Mouse (Mus musculus) ovary, postnatal 36 days (tissue): ENCODE measurements around the gene Lrrc26.
"Not testable (repeated sequence)": the region's sequence is repeated elsewhere in the genome, so short reads cannot be mapped to it uniquely, and the experiment has no call there.

ENCODE experiments used
- DNase-seq: peaks from one replicate; pipeline ENCODE4 v3.0.0; 2022; ENCODE audit warnings: low spot score, mixed read lengths

Lrrc26 gene

DNA sequence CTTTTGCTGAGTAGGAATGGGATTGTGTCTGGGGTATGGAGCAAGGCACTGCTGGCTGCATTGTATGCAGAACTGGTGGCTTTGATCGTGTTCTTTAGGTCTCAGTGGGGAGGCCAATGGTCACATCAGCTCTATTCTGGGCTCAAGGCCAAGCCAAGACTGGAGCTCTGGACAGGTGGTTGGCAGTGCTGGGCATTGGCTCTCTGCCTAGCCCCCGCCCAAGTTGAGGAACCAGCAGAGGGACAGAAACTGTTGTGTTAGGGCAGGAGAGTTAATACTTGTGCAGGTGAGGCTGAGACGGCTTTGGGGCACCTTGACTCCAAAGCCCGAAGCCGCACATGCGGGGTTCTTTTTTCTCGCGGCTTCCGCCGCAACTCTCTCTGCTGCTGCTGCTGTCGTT, at the start of gene Lrrc26:
Lrrc26 (plus strand) TSS at position 265 of the 400 bp plus-strand sequence.
- DNase-seq: peak; percentile 53

DNA sequence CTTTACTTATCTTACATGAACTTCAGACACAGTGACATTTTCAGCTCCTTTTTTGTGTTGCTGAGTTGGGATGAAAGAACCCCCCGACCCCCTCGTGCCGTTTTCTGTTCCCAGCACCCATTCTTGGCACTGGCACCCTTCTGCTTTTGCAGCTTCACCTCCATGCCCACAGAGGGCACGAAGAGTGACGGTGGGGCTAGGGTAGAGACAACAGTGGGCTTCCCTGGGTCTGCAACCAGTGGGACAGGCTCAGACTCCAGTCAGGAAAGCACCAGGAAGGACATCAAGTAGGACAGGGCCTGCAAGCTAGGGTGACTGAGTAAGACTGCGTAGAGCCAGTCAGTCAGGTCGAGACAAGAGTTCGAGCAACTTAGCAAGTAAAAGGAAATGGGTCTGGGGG, 49.4 kb upstream of the Lrrc26 start:
- no peak for DNase-seq

DNA sequence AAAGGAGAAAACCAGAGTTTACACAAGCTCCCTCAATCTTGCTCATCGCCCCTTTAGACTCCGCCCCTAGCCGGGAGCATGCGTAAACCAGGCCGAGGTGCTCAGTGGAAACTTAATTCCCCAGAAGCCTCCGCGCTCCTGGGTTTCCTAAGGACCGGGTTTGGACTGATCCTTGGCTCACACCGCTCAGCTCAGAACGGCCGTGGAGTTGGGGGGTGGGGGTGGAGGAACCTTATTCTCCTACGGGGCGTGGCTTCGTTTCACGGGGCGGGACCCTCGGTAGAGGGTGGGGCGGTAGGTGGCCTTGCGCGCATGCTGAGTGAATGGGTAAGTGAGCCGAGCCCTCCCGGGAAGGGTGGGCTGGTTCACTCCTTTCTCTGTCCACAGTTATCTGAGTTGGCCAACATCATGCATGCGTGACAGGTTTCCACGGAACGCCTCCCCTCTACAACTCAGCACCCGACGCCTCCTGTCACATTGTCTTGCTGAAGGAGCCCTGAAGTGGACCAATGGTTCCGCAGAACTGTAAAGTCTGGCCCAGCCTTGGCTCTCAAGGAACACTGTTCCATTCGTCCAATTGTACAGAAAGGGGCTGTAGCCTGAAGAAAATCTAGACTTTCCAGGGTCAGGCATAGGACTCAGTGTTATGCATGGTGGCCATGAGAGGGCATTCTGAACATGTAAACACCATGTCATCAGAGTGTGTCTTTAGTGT, 48.8 kb upstream of the Lrrc26 start:
- DNase-seq: peak; percentile 75

DNA sequence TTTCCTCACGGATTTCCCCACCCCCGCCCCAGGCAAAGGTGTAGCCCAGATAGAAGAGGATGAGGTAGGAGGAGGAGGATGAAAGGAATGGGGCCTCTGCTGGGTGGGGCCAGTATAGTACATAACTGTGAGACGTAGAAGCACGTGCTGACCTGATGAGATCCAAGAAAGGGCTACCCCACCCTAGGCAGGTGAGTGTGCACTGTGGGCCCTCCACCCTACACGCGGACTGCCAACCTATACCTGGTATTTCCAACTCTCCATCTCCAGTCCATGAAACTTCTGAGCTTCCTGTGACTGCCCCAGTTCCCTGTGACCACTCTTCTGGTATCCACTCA, 48.3 kb upstream of the Lrrc26 start:
- no peak for DNase-seq

DNA sequence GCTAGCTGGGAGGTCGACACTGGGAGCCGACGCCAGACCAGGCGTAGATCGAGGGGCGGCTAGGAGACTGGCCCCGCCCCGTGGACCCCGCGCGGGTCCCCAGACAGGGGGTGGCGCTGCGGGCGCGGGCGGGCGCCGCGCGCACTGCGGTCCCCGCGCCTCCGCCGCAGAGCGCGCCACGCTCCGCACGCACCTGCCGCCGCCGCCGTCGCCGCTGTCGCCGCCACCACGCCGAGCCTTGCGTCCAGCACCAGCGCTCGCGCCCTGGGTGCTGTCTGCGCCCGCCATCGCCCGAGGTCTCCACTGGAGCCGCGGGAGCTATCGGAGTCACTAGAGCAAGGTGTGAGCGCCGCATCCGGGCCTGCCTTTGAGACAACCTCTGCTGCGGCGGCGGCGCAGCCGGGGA, 47.6 kb upstream of the Lrrc26 start, which contains the start of the genes Rnf208 and Cysrt1:
Rnf208 (plus strand) TSS at position 155 of the 406 bp plus-strand sequence.
Cysrt1 (minus strand) TSS at position 352 of the 406 bp plus-strand sequence.
- no peak for DNase-seq

DNA sequence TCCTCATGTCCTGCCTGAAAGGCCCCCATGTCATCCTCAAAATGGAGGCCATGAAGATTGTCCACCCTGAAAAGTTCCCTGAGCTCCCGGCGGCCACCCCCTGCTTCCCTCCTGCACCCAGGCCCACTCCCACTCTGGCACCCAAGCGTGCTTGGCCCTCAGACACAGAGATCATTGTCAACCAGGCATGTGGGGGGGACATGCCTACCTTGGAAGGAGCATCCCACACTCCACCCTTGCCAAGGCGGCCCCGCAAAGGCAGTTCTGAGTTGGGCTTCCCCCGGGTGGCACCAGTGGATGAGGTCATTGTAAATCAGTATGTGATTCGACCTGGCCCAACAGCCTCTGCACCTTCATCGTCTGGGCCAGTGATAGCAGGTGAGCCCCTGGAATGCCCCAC, 46.4 kb upstream of the Lrrc26 start:
- DNase-seq: no peak

DNA sequence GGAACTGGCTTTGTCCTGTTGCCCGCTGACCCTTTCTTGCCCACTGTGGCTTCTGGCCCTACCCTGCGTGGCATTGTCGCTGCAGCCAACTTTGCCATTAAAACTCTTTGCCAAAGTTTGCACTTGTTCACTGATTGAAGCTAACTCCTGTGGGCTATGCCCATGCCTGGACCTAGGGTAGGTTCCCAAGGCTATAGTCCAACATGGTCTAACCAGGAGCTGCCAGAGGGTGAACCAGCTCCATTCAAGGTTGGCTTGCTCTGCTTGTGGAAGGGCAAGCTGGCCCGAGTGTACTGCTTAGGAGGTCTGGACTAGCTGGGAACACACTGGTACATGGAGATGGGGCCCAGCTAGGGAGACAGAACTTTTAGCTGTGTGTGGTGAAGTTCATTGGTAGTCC, 45.6 kb upstream of the Lrrc26 start:
- no peak for DNase-seq

DNA sequence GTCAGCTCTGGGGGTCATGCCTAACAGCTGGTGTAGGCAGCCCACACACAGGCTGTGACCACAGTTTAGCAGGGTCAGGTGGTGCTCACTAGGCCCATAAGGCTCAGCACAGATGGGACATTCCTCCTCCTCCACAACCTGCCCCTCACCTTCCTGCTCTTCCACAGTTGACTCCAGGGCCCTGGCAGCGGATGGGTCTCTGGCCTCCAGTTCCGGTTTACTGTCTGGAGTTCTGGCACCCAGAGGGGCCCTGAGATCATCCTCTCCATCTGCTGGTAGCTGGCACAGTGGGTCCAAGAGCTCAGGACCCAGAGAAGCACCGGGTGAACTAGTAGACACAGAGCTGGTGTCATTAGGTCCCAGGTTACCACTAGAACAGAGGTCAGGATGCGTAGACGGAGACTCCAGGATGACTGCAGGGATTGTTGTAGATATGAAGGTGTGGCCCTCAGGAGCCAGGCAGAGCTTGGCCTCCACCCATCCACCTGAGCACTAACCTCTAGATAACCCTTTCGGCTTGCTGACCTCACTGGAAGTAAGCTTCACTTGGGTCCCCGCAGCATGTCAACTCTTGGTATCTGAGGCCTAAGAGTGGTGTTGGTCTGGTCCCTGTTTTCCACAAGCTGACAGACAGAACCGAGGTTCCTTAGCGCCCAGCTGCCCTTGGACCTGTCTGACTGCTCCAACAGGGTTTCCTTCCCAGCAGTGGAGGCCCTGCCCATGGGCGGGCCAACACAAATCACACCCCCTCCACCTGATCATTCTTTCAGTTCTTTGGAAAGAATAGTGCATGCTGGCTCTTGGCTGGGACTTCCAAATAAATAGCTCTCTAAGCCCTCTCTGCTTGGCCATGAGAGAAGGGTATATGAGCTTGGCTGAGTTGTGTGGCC, 43.3 kb upstream of the Lrrc26 start, which contains the start of gene AL732309.1:
AL732309.1 (minus strand) TSS at position 681 of the 890 bp plus-strand sequence.
- DNase-seq: no peak

DNA sequence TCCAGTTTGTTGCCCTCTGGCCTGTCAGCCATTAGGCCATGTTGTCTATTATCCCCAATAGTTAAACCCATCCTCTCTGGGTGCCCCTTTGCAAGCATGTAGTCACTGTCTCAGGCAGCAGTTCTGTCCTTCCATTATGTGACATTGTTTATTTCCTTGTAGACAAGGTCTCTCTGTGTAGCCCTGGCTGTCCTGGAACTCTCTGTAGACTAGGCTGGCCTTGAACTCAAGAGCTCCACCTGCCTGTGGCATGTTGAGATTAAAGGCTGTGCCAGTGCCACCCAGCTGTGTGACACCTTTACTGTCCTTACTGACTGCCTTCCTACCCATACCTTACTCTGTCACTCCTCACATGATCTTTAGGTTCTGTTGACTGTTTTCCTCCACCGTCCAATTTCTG, 37.4 kb upstream of the Lrrc26 start:
- DNase-seq: no peak

DNA sequence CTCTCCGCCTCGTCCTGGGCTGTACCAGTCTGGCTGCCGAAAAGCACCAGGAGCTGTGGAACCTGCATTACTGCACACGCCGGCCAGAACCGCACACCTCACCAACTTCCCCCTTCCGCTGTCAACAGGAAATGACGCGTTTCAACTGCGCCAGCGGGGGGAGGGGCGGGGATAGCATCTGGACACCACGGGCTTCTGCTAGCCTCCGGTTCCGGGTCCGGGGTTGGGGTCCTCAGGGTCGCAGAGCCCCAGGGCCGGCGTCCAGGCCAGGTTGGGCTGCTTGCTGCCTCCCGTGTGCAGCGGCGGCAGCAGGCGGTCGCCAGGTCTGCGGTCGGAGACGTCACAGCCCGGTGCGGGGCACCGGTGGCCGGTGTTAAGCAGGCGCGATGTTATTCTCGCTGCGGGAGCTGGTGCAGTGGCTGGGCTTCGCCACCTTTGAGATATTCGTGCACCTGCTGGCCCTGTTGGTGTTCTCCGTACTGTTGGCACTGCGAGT, 34.4 kb upstream of the Lrrc26 start, which contains the start of gene Tmem203:
Tmem203 (plus strand) TSS at position 156 of the 496 bp plus-strand sequence.
- peak; percentile 84 for DNase-seq

DNA sequence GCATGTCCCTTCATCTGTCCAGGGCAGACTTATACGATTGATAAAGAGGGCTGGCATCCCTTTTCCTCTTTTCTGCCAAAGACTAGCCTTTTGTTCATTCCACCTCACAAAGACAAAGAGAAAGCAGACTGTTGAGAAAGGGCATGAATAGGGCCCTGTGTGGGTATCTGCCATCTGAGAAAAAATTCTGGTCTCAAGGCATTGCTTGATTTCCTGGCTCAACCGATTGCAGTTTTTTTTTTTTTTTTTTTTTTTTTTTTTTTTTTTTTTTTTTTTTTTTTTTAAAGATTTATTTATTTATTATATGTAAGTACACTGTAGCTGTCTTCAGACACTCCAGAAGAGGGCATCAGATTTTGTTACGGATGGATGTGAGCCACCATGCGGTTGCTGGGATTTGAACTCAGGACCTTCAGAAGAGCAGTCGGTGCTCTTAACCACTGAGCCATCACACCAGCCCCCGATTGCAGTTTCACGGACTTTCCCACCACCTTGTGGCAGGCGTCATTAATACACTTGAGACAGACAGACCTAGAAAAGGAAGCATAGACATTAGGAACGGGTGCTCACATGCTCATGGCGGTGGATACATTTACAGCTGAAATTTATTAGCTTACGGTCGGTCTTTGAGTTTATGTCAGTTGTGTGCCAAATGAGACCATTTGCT, 33.1 kb upstream of the Lrrc26 start:
- not testable (repeated sequence) for DNase-seq

DNA sequence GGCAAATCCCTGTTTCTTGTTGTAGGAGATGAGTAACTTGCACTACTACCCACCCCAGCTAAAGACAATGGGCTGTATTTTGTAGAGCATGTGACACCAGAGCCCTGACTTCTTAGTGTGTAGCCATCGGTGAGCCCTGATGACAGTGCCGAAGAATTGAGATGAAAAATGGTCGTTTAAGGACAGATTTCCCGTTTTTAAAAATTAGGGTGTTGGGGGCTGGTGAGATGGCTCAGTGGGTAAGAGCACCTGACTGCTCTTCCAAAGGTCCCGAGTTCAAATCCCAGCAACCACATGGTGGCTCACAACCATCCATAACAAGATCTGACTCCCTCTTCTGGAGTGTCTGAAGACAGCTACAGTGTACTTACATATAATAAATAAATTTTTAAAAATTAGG, 32.5 kb upstream of the Lrrc26 start:
- not testable (repeated sequence) for DNase-seq

DNA sequence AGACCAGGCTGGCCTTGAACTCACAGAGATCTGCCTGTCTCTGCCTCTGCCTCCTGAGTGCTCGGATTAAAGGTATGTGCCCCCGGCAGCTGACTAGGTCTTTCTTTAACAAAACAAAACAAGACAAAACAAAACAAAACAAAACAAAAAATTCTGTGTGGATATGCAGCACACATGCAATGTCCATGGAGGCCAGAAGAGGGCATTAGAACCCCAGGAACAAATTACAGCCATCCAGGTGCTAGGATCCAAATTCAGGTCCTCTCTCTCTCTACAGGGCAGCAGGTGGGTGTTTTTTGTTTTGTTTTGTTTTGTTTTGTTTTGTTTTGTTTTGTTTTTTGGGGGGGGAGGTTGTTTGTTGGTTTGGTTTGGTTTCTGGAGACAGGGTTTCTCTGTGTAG, 30.8 kb upstream of the Lrrc26 start:
- no peak for DNase-seq

DNA sequence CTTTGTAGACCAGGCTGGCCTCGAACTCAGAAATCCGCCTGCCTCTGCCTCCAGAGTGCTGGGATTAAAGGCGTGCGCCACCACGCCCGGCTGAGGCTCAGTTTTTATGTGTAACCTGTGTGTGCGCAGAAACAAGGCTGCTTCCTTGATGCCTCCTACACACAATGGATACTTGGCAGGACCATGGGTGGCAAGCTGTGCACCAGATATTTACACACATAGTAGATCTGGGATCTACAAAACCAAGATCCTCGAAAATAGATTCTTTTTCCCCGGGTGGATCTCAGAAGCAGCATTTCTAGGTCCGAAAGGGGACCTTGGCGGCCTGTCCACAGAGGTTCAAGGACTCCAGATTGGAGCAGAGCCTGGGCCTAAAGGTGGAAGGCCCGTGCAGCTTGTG, 27.8 kb upstream of the Lrrc26 start:
- no peak for DNase-seq

DNA sequence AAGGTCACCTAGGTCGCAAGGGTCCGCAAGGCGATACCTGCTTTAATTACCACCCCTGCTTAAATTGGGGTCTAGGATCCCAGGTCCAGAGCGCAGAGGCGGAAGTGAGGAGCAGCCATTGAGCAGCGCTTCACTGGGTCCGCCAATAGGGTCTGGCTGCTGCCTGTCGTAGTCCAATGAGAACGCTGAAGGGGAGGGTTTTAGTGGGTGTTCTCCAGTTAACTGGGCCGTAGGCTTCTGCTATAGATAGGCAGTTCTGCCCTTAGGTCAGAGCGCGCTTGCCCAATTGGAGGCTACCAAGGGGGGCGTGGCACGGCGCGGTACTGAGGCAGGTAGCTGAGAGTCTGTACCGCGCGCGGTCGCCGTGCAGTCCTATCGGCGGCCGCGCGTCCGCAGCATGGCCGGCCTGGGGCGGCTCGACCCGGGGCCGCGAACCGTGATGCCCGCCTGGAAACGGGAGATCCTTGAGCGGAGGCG, 27.4 kb upstream of the Lrrc26 start, which contains the start of gene Tprn:
Tprn (plus strand) TSS at position 328 of the 477 bp plus-strand sequence.
- DNase-seq: peak; percentile 91

DNA sequence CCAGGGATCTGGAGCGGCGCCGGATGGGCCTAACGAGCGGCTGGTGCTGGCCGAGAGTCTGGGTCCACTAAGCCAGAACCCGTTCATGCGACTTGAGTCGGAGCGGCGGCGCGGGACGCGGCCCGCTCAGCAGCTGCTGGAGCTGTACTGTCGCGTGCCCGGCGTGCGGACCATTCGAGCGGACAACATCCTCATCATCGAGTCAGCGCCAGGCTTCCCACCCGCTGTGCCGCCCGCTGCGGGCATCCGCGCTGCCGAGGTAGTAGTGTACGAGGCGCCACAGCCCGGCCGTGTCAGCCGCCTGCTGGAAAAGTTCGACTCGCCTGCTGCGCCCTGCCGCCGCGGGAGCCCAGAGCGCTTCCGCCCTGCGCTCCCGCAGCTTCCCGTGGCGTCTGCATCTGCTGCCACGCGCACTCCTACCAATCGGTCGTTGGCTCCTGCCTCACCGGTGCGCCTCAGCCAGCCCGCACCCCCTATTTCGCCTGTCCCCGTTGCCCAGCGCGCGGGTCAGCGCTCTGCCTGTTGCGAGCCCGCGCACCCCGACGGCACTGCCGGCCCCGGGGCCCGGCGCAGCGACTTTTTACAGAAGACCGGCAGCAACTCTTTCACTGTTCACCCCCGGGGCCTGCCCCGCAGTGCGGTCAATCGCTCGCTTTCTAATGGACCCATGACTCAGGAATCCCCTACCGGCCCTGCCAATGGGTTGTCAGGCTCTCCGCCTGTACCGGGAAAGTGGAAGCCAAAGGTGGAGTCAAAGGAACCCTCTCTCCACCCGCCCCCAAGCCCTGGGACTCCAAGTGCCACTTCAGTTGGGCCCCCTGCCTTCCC, 26.7 kb upstream of the Lrrc26 start:
- no peak for DNase-seq

DNA sequence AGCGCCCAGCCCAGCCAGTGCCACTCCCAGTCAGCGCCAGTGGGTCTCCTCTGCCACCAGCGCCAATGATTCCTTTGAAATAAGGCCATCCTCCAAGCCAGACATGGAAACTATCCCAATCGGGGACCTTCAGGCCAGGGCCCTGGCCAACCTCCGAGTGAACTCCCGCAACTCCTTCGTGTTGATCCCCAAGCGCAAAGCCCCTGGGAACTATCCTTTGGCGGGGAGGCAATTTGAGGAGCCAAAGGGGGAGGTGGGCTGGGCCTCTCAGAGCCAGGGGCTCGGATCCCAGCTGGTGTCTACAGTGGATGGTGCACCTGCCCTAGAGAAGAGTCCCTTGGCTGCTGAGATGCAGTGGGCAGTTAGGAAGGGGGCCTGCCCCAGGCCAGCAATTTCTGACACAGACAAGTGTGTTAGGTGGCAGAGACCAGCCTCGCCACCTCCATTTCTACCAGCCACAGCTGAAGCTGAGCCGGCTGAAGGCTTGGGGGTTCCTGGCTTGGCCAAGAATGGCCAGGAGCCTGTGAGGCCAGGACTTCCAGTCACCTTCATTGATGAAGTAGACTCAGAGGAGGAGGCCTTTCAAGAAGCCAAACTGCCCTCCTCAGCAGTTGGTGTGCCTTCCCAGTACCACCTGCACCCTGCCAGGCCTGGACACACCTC, 26.0 kb upstream of the Lrrc26 start:
- no peak for DNase-seq

DNA sequence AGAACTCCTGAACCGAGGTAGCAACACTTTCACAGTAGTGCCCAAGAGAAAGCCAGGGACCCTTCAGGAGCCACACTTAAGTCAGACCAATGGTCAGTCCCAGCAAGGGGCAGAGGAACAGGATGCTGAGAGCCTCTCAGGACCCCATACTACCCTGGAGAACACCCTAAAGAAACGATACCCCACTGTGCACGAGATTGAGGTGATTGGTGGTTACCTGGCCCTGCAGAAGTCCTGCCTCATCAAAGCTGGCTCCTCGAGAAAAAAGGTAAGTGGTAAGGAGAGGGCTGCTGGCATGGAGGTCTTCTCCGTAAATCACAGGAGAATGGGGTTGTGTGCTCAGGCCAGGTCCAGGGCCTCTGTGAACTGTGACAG, 25.4 kb upstream of the Lrrc26 start:
- DNase-seq: no peak

DNA sequence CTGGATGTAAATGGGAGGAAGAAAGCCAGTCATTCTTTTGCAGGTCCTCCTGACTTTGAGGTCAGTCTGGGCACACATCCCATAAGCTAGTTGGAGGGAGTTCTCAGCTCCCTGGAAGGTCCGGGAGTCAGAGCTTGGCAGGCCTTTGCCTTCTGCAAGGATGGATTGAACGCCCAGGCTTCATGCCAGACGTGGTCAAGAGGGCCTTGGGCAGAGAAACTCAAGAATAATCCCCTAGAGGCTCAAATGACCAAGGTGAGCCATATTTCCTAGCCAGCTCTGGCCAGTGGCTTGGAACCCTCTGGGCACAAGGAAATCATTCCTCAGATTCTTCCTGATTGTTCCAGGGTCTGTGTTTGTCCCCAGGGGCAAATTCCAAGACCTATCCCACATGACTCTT, 24.9 kb upstream of the Lrrc26 start:
- DNase-seq: no peak

DNA sequence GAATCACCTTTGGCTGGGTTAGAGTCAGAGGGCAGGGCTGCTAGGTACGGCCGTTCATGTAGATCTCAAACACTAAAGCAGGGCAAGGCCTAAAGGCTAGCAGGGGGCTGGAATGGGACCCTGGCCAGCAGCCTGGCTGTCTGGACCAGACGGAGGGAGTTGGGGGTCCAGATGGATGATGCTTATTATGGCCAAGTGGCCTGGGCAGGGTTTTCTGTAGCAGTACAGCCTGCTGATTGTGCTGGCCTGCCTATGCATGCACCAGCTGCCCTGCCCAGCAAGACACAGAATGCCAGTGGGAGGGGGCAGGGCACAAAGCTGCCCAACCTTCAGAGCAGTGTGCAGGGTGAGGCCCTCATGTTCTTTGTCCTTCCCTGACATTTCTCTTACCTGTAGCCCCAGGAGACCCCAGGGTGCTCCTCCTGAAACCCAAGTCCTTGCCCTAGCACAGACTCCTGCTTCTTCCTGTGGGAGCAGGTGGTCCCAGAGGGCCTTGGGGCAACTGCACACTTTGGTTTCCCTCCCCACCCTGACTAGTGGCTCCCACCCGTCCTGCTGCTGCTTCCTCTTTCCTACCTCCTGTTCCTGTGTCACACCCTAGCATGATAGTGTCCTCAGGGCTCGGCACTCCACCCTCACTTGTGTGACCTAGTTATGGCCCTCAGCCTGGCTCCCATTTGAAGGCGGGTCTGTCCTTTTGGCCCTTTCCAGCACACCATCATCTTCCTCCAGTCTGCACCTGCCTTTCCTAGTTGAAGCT, 23.6 kb upstream of the Lrrc26 start:
- DNase-seq: no peak
